Mouse (Mus musculus) heart, embryonic 14.5 days (tissue): Measurements from ENCODE around the gene Chpf2. TPM values are rescaled to one million over a fixed set of nuclear protein-coding genes. Genes with fewer than 3 reads are reported as not detected.

Experiments
- ATAC-seq: fragments of 200-750 bp; cut with Nextera tagmentation; 2 replicates; pipeline ENCODE4 v1.8.0; 2017; ENCODE audit warnings: low read depth, moderate TSS enrichment; ENCODE audit not compliant: insufficient number of reproducible peaks, insufficient read depth, low FRiP score
- H3K27ac ChIP-seq, 2 experiments: fragments of 200-500 bp in 1 of 2; fragments of 300-500 bp in 1 of 2; sonication (generic) in 1 of 2; replicated peaks in 1 of 2; 2 replicates each; pipeline ENCODE4 v1.5.1; 2012 to 2014; ENCODE audit warnings: low read depth in 2 of 2, low read length in 2 of 2, control low read depth in 1 of 2, mild to moderate bottlenecking in 1 of 2, mixed read lengths in 1 of 2; ENCODE audit not compliant: control insufficient read depth in 1 of 2, insufficient read depth in 1 of 2
- H3K27me3 ChIP-seq: fragments of 300-500 bp; sonication (generic); 2 replicates; pipeline ENCODE4 v1.6.1; 2014; ENCODE audit warnings: mild to moderate bottlenecking, low read length, control low read depth; ENCODE audit not compliant: control insufficient read depth, insufficient read depth
- H3K36me3 ChIP-seq: fragments of 300-500 bp; sonication (generic); 2 replicates; pipeline ENCODE4 v1.6.1; 2014; ENCODE audit warnings: mild to moderate bottlenecking, control low read depth, low read length, mixed read lengths; ENCODE audit not compliant: control insufficient read depth, insufficient read depth
- H3K4me1 ChIP-seq, 2 experiments: fragments of 200-500 bp in 1 of 2; fragments of 300-500 bp in 1 of 2; sonication (generic) in 1 of 2; 2 replicates each; pipeline ENCODE4 v1.6.1; 2012 to 2014; ENCODE audit warnings: low read length in 2 of 2, control low read depth in 1 of 2, mixed read lengths in 1 of 2; ENCODE audit not compliant: control insufficient read depth in 2 of 2, insufficient read depth in 2 of 2
- H3K4me2 ChIP-seq: fragments of 300-500 bp; sonication (generic); 2 replicates; pipeline ENCODE4 v1.6.1; 2014; ENCODE audit warnings: mild to moderate bottlenecking, low read length
- H3K4me3 ChIP-seq, 2 experiments: fragments of 200-500 bp in 1 of 2; fragments of 300-500 bp in 1 of 2; sonication (generic) in 1 of 2; 2 replicates each; pipeline ENCODE4 v1.5.1; 2012 to 2014; ENCODE audit warnings: low read length in 2 of 2, mild to moderate bottlenecking in 2 of 2, control low read depth in 1 of 2, low read depth in 1 of 2, moderate library complexity in 1 of 2; ENCODE audit not compliant: control insufficient read depth in 1 of 2, insufficient read depth in 1 of 2
- H3K9ac ChIP-seq: fragments of 300-500 bp; sonication (generic); 2 replicates; pipeline ENCODE4 v1.6.1; 2014; ENCODE audit warnings: mild to moderate bottlenecking, low read length
- H3K9me3 ChIP-seq: fragments of 300-500 bp; sonication (generic); 2 replicates; pipeline ENCODE4 v1.6.1; 2016; ENCODE audit warnings: low read length, control low read depth; ENCODE audit not compliant: control insufficient read depth
- WGBS: fragments of 180-500 bp; shearing (Covaris S2); extraction: QIAGEN DNeasy Blood & Tissue Kit; methylation state at CpG from one replicate; pipeline ENCODE4 v1.1.7; 2014; 5-methylcytosine and 5-hydroxymethylcytosine counted together
- polyA plus RNA-seq: library from polyadenylated mRNA; unstranded; fragments of >200 nt; fragmentation: Nextera tagmentation; extraction: Ambion mirVana; gene quantifications from 2 replicates; pipeline ENCODE4 v1.2.1, GENCODE M21; 2014

Chpf2 gene
- polyA plus RNA-seq, 1 experiment from 2014 or later = 8.6 TPM

DNA sequence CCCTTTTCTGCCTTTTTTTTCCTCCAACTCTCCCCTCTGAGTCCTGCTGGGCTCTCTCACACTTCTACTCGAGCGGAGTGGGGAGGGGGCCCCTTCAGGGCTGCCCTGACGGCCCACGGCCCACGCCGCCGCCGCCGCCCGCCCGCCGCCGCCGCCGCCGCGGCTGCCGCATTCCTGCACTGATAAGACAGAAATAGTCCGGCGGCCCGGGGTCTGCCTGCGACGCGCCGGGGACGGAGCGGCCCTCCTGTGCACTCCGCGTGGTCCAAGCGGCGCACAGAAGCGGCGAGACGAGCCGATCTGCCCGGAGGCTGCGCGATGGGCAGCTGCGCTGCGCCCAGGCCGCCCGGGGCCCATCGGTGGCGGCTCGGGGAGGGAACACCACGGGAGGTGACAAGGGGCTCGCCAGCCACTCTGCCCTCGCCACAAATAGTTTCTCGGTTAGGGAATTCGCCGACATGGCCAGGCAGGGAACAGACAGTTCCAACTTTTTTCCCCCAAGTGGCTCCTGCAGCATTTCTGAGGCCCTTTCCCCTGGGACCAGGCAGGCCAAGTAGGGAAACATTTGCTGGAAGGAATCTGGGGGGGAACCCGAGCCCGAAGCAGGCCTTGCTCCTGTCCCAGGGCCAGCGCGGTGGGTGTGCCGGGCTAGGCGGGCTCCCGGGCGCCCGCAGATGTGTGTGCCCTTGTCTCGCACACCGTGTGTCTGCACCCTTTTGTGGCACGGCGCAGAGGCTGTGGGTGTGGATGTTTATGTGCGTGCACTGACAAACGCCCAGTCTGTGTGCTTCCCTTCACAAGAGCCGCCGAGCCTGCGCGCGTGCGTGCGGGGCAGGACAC is 15.6 kb downstream of the Chpf2 start:
- H3K4me2 ChIP-seq = peak overlapping the region; percentile 91
- H3K4me1 ChIP-seq = peaks cover 49 to 66% of the 10 kb centered on the region in 2 experiments
- peak overlapping the region; percentile 71 to 84 for H3K4me3 ChIP-seq
- under 1% methylated on average over 73 of the region's 73 CpGs for WGBS
- ATAC-seq = peak; percentile 70
- no peaks in the 10 kb centered on the region for H3K9me3 ChIP-seq
- peak overlapping the region; percentile 95 for H3K9ac ChIP-seq
- H3K27me3 ChIP-seq = no peaks in the 10 kb centered on the region
- peak overlapping the region; percentile 99 to 100 for H3K27ac ChIP-seq
- H3K36me3 ChIP-seq = no peaks in the 10 kb centered on the region

DNA sequence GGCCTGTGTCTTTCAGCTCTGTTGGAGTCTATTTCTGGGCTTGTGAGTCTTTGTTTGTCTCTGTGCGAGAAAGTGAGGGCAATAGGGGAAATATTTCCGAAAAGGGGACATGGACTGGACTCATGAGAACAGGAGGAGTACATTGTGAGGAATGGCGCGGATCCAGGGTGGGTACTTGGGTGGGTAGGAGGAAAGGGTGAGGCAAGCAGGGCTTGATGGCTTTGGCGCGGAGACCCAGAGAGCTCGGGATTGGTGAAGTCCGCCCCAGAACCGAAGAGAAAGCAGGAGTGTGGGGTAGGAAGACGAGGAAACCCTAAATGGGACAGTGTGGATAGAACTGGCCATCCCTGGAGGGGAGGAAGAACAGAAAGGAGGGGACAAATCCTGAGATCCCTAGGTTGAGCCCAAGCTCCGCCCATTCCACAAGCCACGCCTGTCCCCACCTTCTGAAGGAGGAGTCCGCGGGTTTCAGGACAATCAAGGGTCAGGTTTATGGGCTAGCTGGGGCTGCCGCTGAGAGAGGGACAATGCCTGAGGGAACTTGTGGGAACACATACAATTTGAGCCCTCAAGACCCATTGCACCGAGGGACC is 16.3 kb downstream of the Chpf2 start:
- ATAC-seq = peak; percentile 49
- Histone ChIP-seq H3K27ac (peak overlapping the region; percentile 99 to 100), H3K27me3 (no peaks in the 10 kb centered on the region), H3K4me2 (peak overlapping the region; percentile 91), H3K9me3 (no peaks in the 10 kb centered on the region), H3K4me1 (peaks cover 47 to 65% of the 10 kb centered on the region in 2 experiments), H3K36me3 (no peaks in the 10 kb centered on the region), H3K4me3 (peak overlapping the region; percentile 71 to 84), H3K9ac (peak overlapping the region; percentile 95)
- 2% methylated on average over 16 of the region's 16 CpGs for WGBS

- Histone ChIP-seq H3K9ac (peak overlapping the region; percentile 95), H3K4me2 (peak overlapping the region; percentile 91), H3K4me1 (peaks cover 41 to 58% of the 10 kb centered on the region in 2 experiments), H3K27ac (peak overlapping the region; percentile 93 to 100), H3K36me3 (no peaks in the 10 kb centered on the region), H3K27me3 (no peaks in the 10 kb centered on the region), H3K4me3 (peak overlapping the region in 1 of 2 experiments; percentile 84; a peak in 1 of 4 replicates), H3K9me3 (no peaks in the 10 kb centered on the region)
- ATAC-seq = no peak
- 51% methylated on average over 8 of the region's 8 CpGs for WGBS
These were observed 17.0 kb downstream of the Chpf2 start for GRCm38 (mm10) chr5:24603431-24604010.

- WGBS = 14% methylated on average over 12 of the region's 12 CpGs
- ATAC-seq = no peak
- H3K4me2 ChIP-seq = peak overlapping the region; percentile 91
- H3K27me3 ChIP-seq = no peaks in the 10 kb centered on the region
- no peaks in the 10 kb centered on the region for H3K36me3 ChIP-seq
- peak overlapping the region; percentile 95 for H3K9ac ChIP-seq
- peak overlapping the region; percentile 70 to 88 for H3K4me3 ChIP-seq
- peak overlapping the region; percentile 93 to 100 for H3K27ac ChIP-seq
- peaks cover 38 to 57% of the 10 kb centered on the region in 2 experiments for H3K4me1 ChIP-seq
- H3K9me3 ChIP-seq = no peaks in the 10 kb centered on the region
These were observed 17.6 kb downstream of the Chpf2 start for GRCm38 (mm10) chr5:24604080-24604655.

DNA sequence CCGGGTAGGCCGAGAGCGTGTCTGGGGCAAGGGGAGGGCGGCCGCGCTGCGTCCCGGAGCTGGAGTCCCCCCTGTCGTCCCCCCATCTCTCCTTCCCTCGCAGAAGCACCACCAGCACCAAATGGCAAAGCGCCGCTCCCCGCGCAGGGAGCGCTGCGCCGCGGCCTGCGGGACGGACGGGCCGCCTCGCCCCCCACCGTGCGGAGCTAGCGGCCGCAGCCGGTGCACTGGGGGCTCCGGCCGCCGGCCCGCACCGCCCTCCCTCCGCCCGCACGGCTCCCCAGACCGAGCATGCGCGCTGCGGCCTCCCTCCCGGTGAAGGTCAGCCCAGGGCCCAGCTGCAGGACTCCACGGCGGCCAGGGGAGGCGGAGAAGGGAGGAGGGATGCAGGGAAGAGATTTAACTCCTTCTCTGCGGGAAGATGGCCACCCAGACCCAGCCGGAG is 18.1 kb downstream of the Chpf2 start:
- H3K4me3 ChIP-seq = peak overlapping the region; percentile 70 to 88
- no peaks in the 10 kb centered on the region for H3K9me3 ChIP-seq
- peaks cover 40 to 57% of the 10 kb centered on the region in 2 experiments for H3K4me1 ChIP-seq
- H3K4me2 ChIP-seq = peak overlapping the region; percentile 91
- peak overlapping the region; percentile 93 to 100 for H3K27ac ChIP-seq
- H3K9ac ChIP-seq = peak overlapping the region; percentile 95
- peak; percentile 77 for ATAC-seq
- no peaks in the 10 kb centered on the region for H3K27me3 ChIP-seq
- no peaks in the 10 kb centered on the region for H3K36me3 ChIP-seq
- under 1% methylated on average over 45 of the region's 46 CpGs for WGBS

DNA sequence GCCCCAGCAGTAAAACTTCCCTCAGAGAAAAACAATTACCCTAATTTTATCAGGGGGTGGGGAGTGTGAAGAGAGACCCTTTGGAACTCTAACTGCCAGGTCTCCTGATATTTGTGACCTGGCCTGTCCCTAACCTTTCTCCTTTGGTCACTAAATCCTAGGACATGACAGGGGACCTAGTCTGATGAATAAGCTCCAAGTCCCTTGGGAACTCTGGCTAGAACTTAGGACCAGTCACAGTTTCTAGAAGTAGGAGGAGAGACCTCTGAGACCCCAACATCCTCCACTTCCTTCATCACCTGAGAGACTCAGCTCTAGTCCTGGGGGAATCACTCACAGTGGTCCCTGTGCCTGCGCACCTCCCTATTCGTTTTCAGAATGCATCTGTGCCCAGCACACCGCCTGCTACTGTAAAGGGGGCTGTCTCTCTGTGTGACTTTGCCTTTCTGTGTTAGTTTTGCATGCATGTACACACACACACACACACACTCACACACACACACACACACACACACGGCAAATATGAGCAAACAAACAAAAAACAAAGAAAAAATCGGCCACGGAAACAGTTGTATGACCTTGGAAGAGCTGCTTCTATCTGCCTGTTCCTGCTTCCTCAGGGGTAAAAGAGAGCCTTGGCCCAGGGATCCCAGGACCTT is 18.9 kb downstream of the Chpf2 start:
- 13% methylated on average over 6 of the region's 6 CpGs for WGBS
- no peaks in the 10 kb centered on the region for H3K36me3 ChIP-seq
- peak overlapping the region; percentile 70 to 88 for H3K4me3 ChIP-seq
- H3K4me1 ChIP-seq = peaks cover 41 to 55% of the 10 kb centered on the region in 2 experiments
- peak overlapping the region; percentile 91 for H3K4me2 ChIP-seq
- H3K9me3 ChIP-seq = no peaks in the 10 kb centered on the region
- H3K9ac ChIP-seq = peak overlapping the region; percentile 95
- H3K27ac ChIP-seq = peak overlapping the region; percentile 93 to 100
- H3K27me3 ChIP-seq = no peaks in the 10 kb centered on the region
- ATAC-seq = no peak
